Mouse (Mus musculus): ENCODE measurements around the gene Ctbp2. TPM values are rescaled to one million over a fixed set of nuclear protein-coding genes. Genes with fewer than 3 reads are reported as not detected.

Gene Ctbp2
- 89.4 and 93.4 TPM in 2 replicates for polyA plus RNA-seq (2012; rRNA removed)

GRCm38 (mm10) chr7:133123999-133124700 lies at the start of gene Ctbp2:
TSS of gene Ctbp2 (minus strand) at chr7:133124354.

GRCm38 (mm10) chr7:133123244-133123998 lies 733 bp downstream of the Ctbp2 start, which contains the start of gene Fgfr2:
TSS of gene Fgfr2 (minus strand) at chr7:133123350.

Other genes with a start within 250 kb of the Ctbp2 start
- gene Zranb1, start 193.2 kb downstream of the Ctbp2 start, polyA plus RNA-seq (2012; rRNA removed) = 7.1 and 8.0 TPM in 2 replicates
- 34.8 and 48.7 TPM in 2 replicates for gene Fgfr2, start 1.0 kb downstream of the Ctbp2 start, polyA plus RNA-seq (2012; rRNA removed)